Mouse (Mus musculus): Measurements from ENCODE around the gene Brpf3.

DNA sequence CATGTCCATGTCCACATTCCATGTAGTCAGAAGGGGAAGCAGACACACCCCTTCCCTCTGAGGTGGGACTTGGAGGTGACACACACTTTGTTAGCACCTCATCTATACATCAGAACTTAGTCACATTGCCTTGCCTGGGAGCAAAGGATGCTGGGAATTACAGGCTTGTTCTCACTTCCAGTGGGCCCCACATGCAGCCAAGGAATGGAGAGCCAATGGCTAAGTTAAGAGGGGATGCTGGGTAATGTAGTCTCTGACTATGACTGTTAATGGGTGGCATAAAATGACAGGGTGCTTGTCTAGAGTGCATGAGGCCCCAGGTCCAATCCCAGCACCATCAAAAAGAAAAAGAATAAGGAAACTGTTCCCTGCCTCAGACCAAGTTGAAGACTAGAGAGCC, 66.0 kb downstream of the Brpf3 start:
- TF ChIP-seq POLR2A (IDR thresholded peaks at IDR 0.05; ENCODE audit: borderline replicate concordance, insufficient read depth, low read length) (no peak), CTCF (IDR thresholded peaks at IDR 0.05; ENCODE audit: borderline replicate concordance, insufficient read depth, low read depth, low read length) (no peak)
